Mouse (Mus musculus): ENCODE results near the gene Ttbk2. TPM values are rescaled to one million over a fixed set of nuclear protein-coding genes. Genes with fewer than 3 reads are reported as not detected.

Ttbk2 gene
- total RNA-seq, 1 experiment, result 6.0 TPM

DNA sequence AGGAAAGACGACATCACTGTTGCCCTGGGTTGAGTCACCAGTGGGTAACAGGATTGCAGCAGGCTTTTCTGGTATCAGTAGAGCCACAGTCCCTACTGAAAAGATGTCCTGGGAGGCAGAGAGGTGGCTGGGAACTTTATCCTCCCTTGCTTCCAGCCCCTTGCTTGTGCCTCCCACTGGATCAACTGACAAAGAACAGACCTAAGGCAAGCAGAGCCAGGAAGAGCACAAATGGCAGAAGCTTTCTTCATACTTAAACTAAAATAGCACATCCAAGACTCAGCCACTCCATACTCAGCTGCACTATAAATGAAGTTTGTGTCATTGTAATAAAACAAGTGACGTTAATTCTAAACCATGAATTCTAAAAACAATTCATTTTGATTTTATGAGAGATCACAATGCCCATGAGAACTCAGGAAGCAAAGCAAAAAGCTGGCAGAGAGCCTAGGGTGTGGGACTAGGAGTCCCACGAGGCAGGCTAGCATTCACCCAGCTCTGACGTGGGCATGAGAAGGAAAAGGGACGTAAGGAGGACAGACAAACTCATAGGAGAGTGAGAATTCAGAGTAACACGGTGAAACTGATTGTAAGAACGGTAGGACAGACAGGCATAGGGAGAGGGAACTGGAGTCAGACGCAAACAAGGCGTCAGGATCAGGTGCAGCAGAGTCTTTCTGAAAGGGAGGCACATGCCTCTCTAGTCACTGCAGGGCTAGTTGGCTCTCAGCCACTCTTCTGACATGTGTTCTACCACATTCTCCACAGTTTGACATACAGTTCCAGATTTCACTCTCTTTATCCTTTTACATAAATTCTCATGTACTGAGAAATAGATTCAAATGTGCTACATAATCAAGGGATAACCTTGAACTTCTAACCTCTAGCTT lies 21.3 kb upstream of the Ttbk2 start:
- Histone ChIP-seq H3K4me1 (ENCODE audit: control insufficient read depth in 2 of 2, insufficient read depth in 2 of 2, low read length in 2 of 2, poor library complexity in 1 of 2) (no peaks in the 10 kb centered on the region), H3K9ac (ENCODE audit: insufficient read depth, low read depth, low read length, poor library complexity, severe bottlenecking) (no peak overlapping the region), H3K27ac (ENCODE audit: insufficient read depth, low read depth, low read length, poor library complexity, severe bottlenecking) (no peak overlapping the region), H3K9me3 (ENCODE audit: control insufficient read depth, insufficient read depth, low read depth, low read length) (no peaks in the 10 kb centered on the region), H3K36me3 (ENCODE audit: control insufficient read depth, insufficient read depth, low read length, poor library complexity, severe bottlenecking) (no peaks in the 10 kb centered on the region), H3K4me3 (ENCODE audit: insufficient read depth in 1 of 2, low read depth in 1 of 2, low read length in 2 of 2, poor library complexity in 1 of 2, severe bottlenecking in 1 of 2) (no peak overlapping the region)
- TF ChIP-seq ZC3H11A (IDR thresholded peaks at IDR 0.05; ENCODE audit: borderline replicate concordance, low read depth, low read length), result no peak
- no peak for TF ChIP-seq MAFK (IDR thresholded peaks at IDR 0.05; ENCODE audit: insufficient read depth, low read depth, low read length)
- no peak for TF ChIP-seq ZNF384 (IDR thresholded peaks at IDR 0.05; ENCODE audit: low read depth, low read length)
- no peak for TF ChIP-seq CHD2 (IDR thresholded peaks at IDR 0.05; ENCODE audit: low read depth, low read length)
- in situ Hi-C loops (cut with MboI; ENCODE audit: low sequenced_read_pairs in 2 of 2, unreplicated experiment in 2 of 2), result no loop called here
- no peak for DNase-seq (ENCODE audit: low read depth, low spot score)

DNA sequence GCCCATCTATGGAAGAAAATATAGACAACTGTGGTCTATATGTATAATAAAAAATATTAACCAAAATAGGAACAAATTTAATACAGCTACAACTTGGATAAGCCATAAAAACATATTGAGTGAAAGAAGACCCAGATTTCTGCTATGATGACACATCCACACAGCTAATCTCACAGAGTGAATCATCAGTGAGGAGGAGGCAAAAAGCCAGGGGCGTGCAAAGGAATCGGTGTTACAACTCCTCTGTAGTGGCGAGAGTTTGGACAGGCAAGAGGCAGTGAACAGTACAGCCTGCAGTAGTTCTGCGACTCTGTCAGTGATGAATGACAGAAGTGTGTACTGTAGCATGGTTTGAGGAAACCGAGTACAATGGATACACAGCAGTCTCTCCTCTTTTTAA lies 16.9 kb upstream of the Ttbk2 start:
- DNase-seq (ENCODE audit: low read depth, low spot score), result no peak
- Histone ChIP-seq H3K4me1 (ENCODE audit: control insufficient read depth in 2 of 2, insufficient read depth in 2 of 2, low read length in 2 of 2, poor library complexity in 1 of 2) (no peaks in the 10 kb centered on the region), H3K4me3 (ENCODE audit: insufficient read depth in 1 of 2, low read depth in 1 of 2, low read length in 2 of 2, poor library complexity in 1 of 2, severe bottlenecking in 1 of 2) (no peak overlapping the region), H3K27ac (ENCODE audit: insufficient read depth, low read depth, low read length, poor library complexity, severe bottlenecking) (no peak overlapping the region), H3K9me3 (ENCODE audit: control insufficient read depth, insufficient read depth, low read depth, low read length) (no peaks in the 10 kb centered on the region), H3K9ac (ENCODE audit: insufficient read depth, low read depth, low read length, poor library complexity, severe bottlenecking) (no peak overlapping the region), H3K36me3 (ENCODE audit: control insufficient read depth, insufficient read depth, low read length, poor library complexity, severe bottlenecking) (peaks cover 2% of the 10 kb centered on the region; the same call in 1 of the 2 replicates)
- in situ Hi-C loops (cut with MboI; ENCODE audit: low sequenced_read_pairs in 2 of 2, unreplicated experiment in 2 of 2), result no loop called here
- no peak for TF ChIP-seq CHD2 (IDR thresholded peaks at IDR 0.05; ENCODE audit: low read depth, low read length)
- no peak for TF ChIP-seq ZC3H11A (IDR thresholded peaks at IDR 0.05; ENCODE audit: borderline replicate concordance, low read depth, low read length)
- no peak for TF ChIP-seq MAFK (IDR thresholded peaks at IDR 0.05; ENCODE audit: insufficient read depth, low read depth, low read length)
- TF ChIP-seq ZNF384 (IDR thresholded peaks at IDR 0.05; ENCODE audit: low read depth, low read length), result no peak
- no peak for TF ChIP-seq HCFC1 (IDR thresholded peaks at IDR 0.05; ENCODE audit: borderline replicate concordance, insufficient read depth, low read length)

DNA sequence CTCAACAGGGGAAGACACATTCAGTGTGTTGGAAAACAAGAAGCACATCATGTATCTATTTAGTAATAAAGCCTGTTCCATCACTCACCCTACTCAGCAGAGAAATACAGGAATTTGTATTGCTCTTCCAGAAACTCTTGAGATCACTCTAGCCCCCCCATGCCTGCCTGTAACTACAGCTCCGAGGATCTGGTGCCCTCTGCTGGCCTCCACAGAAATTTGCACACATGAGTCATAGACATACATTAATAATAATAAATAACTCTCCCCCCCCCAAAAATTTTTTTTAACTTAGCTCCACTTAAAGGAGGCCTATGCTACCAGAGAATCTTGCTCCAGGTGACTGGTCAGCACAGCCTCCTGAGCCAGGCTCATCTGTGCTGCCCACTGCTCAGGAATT lies 16.2 kb upstream of the Ttbk2 start:
- H3K27ac ChIP-seq (ENCODE audit: insufficient read depth, low read depth, low read length, poor library complexity, severe bottlenecking), result no peak overlapping the region
- H3K9ac ChIP-seq (ENCODE audit: insufficient read depth, low read depth, low read length, poor library complexity, severe bottlenecking), result no peak overlapping the region
- H3K4me3 ChIP-seq (ENCODE audit: insufficient read depth in 1 of 2, low read depth in 1 of 2, low read length in 2 of 2, poor library complexity in 1 of 2, severe bottlenecking in 1 of 2), result no peak overlapping the region
- H3K36me3 ChIP-seq (ENCODE audit: control insufficient read depth, insufficient read depth, low read length, poor library complexity, severe bottlenecking), result peaks cover 2% of the 10 kb centered on the region; the same call in 1 of the 2 replicates
- no peak for TF ChIP-seq ZC3H11A (IDR thresholded peaks at IDR 0.05; ENCODE audit: borderline replicate concordance, low read depth, low read length)
- no peak for TF ChIP-seq CHD2 (IDR thresholded peaks at IDR 0.05; ENCODE audit: low read depth, low read length)
- no peak for TF ChIP-seq MAFK (IDR thresholded peaks at IDR 0.05; ENCODE audit: insufficient read depth, low read depth, low read length)
- TF ChIP-seq HCFC1 (IDR thresholded peaks at IDR 0.05; ENCODE audit: borderline replicate concordance, insufficient read depth, low read length), result no peak
- no peak for TF ChIP-seq ZNF384 (IDR thresholded peaks at IDR 0.05; ENCODE audit: low read depth, low read length)
- in situ Hi-C loops (cut with MboI; ENCODE audit: low sequenced_read_pairs in 2 of 2, unreplicated experiment in 2 of 2), result no loop called here
- no peaks in the 10 kb centered on the region for H3K9me3 ChIP-seq (ENCODE audit: control insufficient read depth, insufficient read depth, low read depth, low read length)
- DNase-seq (ENCODE audit: low read depth, low spot score), result peak; percentile 9
- no peaks in the 10 kb centered on the region for H3K4me1 ChIP-seq (ENCODE audit: control insufficient read depth in 2 of 2, insufficient read depth in 2 of 2, low read length in 2 of 2, poor library complexity in 1 of 2)

DNA sequence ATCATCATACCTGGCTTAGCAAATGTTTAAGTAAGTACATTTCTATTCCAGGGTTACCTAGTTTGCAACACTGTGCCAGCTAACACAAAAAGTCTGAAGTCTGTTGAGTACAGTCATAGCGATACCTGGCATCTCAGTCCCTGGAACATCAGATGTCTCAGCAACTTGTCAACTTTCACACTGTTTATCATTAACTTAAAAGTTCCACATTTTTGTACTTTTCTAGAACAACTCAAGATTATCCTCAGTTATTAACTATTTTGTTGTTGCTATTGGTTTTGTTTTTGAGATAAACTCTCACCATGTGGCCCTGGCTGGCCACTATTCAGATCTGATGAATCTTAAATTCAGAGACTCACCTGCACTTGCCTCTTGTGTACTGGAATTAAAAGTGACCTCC lies 13.0 kb upstream of the Ttbk2 start:
- TF ChIP-seq ZC3H11A (IDR thresholded peaks at IDR 0.05; ENCODE audit: borderline replicate concordance, low read depth, low read length), result no peak
- TF ChIP-seq ZNF384 (IDR thresholded peaks at IDR 0.05; ENCODE audit: low read depth, low read length), result no peak
- no peak for TF ChIP-seq HCFC1 (IDR thresholded peaks at IDR 0.05; ENCODE audit: borderline replicate concordance, insufficient read depth, low read length)
- no peak for TF ChIP-seq CHD2 (IDR thresholded peaks at IDR 0.05; ENCODE audit: low read depth, low read length)
- no peak for TF ChIP-seq MAFK (IDR thresholded peaks at IDR 0.05; ENCODE audit: insufficient read depth, low read depth, low read length)
- in situ Hi-C loops (cut with MboI; ENCODE audit: low sequenced_read_pairs in 2 of 2, unreplicated experiment in 2 of 2), result no loop called here
- Histone ChIP-seq H3K4me1 (ENCODE audit: control insufficient read depth in 2 of 2, insufficient read depth in 2 of 2, low read length in 2 of 2, poor library complexity in 1 of 2) (no peaks in the 10 kb centered on the region), H3K4me3 (ENCODE audit: insufficient read depth in 1 of 2, low read depth in 1 of 2, low read length in 2 of 2, poor library complexity in 1 of 2, severe bottlenecking in 1 of 2) (no peak overlapping the region), H3K9me3 (ENCODE audit: control insufficient read depth, insufficient read depth, low read depth, low read length) (no peaks in the 10 kb centered on the region), H3K9ac (ENCODE audit: insufficient read depth, low read depth, low read length, poor library complexity, severe bottlenecking) (no peak overlapping the region), H3K27ac (ENCODE audit: insufficient read depth, low read depth, low read length, poor library complexity, severe bottlenecking) (no peak overlapping the region), H3K36me3 (ENCODE audit: control insufficient read depth, insufficient read depth, low read length, poor library complexity, severe bottlenecking) (peaks cover 2% of the 10 kb centered on the region; the same call in 1 of the 2 replicates)
- DNase-seq (ENCODE audit: low read depth, low spot score), result no peak

Data from ES-E14 (cell line).